Mouse (Mus musculus) embryonic facial prominence, embryonic 10.5 days (tissue): ENCODE results near the gene Rbsn. TPM values are rescaled to one million over a fixed set of nuclear protein-coding genes. Genes with fewer than 3 reads are reported as not detected.

Source experiments
- DNase-seq: peaks from one replicate; pipeline ENCODE4 v3.0.0-alpha.2; 2017; ENCODE audit warnings: low spot score
- H3K27ac ChIP-seq: fragments of 300-500 bp; sonication (generic); replicated peaks from 2 replicates; pipeline ENCODE4 v1.5.1; 2016; ENCODE audit warnings: mild to moderate bottlenecking
- H3K27me3 ChIP-seq: fragments of 300-500 bp; sonication (generic); replicated peaks from 2 replicates; pipeline ENCODE4 v1.6.1; 2016; ENCODE audit warnings: low read depth, mild to moderate bottlenecking; ENCODE audit not compliant: poor library complexity, severe bottlenecking
- H3K36me3 ChIP-seq: fragments of 300-500 bp; sonication (generic); replicated peaks from 2 replicates; pipeline ENCODE4 v1.6.1; 2016; ENCODE audit warnings: mild to moderate bottlenecking, moderate library complexity
- H3K4me1 ChIP-seq: fragments of 300-500 bp; sonication (generic); 2 replicates; pipeline ENCODE4 v1.6.1; 2016
- H3K4me3 ChIP-seq: fragments of 300-500 bp; sonication (generic); 2 replicates; pipeline ENCODE4 v1.5.1; 2016; ENCODE audit warnings: mild to moderate bottlenecking, moderate library complexity
- H3K9me3 ChIP-seq: fragments of 300-500 bp; sonication (generic); 2 replicates; pipeline ENCODE4 v1.6.1; 2016; ENCODE audit warnings: mild to moderate bottlenecking
- WGBS: fragments of 180-500 bp; shearing (Covaris S2); methylation state at CpG from one replicate; pipeline ENCODE4 v1.1.7; 2016; 5-methylcytosine and 5-hydroxymethylcytosine counted together
- polyA plus RNA-seq: library from polyadenylated mRNA; unstranded; fragments of >200 nt; fragmentation: Nextera tagmentation; extraction: Ambion mirVana; gene quantifications from 2 replicates; pipeline ENCODE4 v1.2.1, GENCODE M21; 2016

Rbsn gene
- 27.2 and 31.7 TPM in 2 replicates for polyA plus RNA-seq

DNA sequence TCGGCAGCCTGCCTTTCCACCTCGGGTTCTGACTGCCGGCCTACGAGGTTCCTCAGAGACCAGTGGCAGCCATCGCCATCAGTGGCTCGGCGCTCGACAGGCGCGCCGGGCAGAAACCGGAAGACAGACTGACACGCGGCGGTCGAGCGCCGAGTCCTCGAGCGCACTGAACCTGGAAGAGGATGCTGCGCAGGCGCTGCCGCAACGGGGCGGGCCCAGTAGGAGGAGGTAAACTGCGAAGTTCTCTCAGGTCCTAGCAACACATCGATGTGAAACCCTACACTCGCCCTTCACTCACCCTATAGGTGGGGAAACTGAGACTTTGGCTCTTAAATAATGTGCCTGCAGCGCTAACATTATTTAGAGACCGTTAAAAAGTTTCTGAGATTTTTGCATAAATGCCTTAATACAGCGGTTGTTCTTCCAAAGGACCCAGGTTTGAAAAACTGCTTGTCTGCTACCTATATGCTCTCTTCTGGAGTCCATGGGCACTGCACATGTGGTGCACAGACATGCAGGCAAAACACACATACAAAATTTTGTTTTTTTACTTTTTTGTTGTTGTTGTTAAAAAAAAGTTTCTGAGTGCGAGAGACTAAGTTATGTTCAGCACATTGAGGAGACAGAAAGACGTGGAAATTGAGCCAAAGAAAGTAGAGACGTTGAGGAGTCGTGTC, at the start of gene Rbsn:
Gene Rbsn (minus strand): TSS at position 153 of the 677 bp plus-strand sequence.
- H3K4me1 ChIP-seq = peaks cover 14% of the 10 kb centered on the region
- H3K9me3 ChIP-seq = no peaks in the 10 kb centered on the region
- peak within 1 kb of the TSS; percentile 90 for H3K27ac ChIP-seq
- 11% methylated on average over 35 of the region's 35 CpGs for WGBS
- peaks cover 16% of the 10 kb centered on the region for H3K36me3 ChIP-seq
- peak within 1 kb of the TSS; percentile 98 for H3K4me3 ChIP-seq
- DNase-seq = peak; percentile 96
- no peaks in the 10 kb centered on the region for H3K27me3 ChIP-seq

DNA sequence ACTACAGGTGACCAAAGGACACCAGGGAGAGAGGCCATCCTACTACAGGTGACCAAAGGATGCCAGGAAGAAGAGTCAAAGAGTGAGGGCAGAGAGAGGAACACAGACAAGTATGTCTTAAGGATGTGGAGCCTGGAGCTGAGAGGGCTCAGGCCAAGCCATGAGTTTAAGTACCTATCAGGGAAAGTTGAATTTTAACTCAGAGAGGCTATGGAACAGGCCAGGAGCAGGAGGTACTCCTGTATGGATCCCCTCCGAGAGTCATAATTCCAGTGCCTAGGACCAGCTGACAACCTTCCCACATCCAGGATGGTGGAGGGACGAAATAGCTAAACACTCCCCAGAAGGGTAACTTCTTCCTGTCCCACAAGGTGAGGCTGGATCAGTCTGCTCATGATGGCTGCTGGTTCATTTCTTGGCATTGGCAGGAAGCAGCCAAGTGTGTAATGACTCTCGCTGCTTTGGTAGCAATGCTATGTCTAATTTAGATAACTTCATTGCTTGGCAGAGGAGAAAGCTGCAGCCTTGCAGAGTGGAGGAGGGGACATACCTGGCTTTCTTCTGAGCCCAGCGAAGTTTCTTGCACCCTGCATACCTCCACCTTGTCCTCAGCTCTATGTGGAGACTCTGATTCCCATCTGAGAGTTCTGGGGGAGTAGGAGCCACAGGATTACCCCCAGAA, 46.6 kb upstream of the Rbsn start:
- Histone ChIP-seq H3K9me3 (no peaks in the 10 kb centered on the region), H3K27ac (no peak overlapping the region), H3K27me3 (no peaks in the 10 kb centered on the region; the same call in 1 of the 2 replicates), H3K4me1 (peaks cover 12% of the 10 kb centered on the region), H3K4me3 (no peak overlapping the region), H3K36me3 (no peaks in the 10 kb centered on the region)
- no peak for DNase-seq
- whole genome bisulfite sequencing = 75% methylated on average over 4 of the region's 4 CpGs

DNA sequence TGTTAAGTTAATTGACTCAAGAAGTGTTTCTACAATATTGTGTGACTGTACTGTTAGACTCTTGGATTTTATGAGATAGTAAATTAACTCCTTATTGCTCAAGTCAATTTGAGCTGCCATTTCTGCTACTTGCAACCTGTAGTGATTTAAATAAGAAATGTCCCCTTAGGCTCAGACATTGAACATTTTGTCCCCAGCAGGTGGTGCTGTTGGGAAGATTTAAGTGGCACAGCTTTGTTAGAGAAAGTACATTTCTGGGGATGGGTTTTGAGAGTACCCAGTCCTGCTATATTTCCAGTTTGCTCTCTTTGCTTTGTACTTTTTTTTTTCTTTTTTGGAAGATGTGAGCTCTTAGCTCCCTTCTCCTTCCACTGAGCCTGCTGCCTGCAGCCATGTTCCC, 40.6 kb upstream of the Rbsn start:
- Histone ChIP-seq H3K27me3 (no peaks in the 10 kb centered on the region; the same call in 1 of the 2 replicates), H3K9me3 (peaks cover 4% of the 10 kb centered on the region; the same call in 1 of the 2 replicates), H3K4me3 (no peak overlapping the region), H3K4me1 (peaks cover 4% of the 10 kb centered on the region; the same call in 1 of the 2 replicates), H3K36me3 (no peaks in the 10 kb centered on the region), H3K27ac (no peak overlapping the region)
- DNase-seq = no peak

- no peak overlapping the region for H3K4me3 ChIP-seq
- peaks cover 4% of the 10 kb centered on the region; the same call in 1 of the 2 replicates for H3K4me1 ChIP-seq
- WGBS = 67% methylated on average over 3 of the region's 3 CpGs
- peaks cover 7% of the 10 kb centered on the region for H3K27me3 ChIP-seq
- peaks cover 4% of the 10 kb centered on the region; the same call in 1 of the 2 replicates for H3K9me3 ChIP-seq
- H3K36me3 ChIP-seq = no peaks in the 10 kb centered on the region
- H3K27ac ChIP-seq = no peak overlapping the region
- DNase-seq = no peak
These were observed 38.6 kb upstream of the Rbsn start for GRCm38 (mm10) chr6:92253253-92253870.

- no peak for DNase-seq
- H3K4me1 ChIP-seq = peaks cover 29% of the 10 kb centered on the region
- no peaks in the 10 kb centered on the region for H3K36me3 ChIP-seq
- no peak overlapping the region for H3K27ac ChIP-seq
- no peak overlapping the region for H3K4me3 ChIP-seq
- 11% methylated on average over 7 of the region's 7 CpGs for WGBS
- H3K27me3 ChIP-seq = peaks cover 67% of the 10 kb centered on the region
- H3K9me3 ChIP-seq = no peaks in the 10 kb centered on the region
These were observed 32.6 kb upstream of the Rbsn start for GRCm38 (mm10) chr6:92247215-92247919.

DNA sequence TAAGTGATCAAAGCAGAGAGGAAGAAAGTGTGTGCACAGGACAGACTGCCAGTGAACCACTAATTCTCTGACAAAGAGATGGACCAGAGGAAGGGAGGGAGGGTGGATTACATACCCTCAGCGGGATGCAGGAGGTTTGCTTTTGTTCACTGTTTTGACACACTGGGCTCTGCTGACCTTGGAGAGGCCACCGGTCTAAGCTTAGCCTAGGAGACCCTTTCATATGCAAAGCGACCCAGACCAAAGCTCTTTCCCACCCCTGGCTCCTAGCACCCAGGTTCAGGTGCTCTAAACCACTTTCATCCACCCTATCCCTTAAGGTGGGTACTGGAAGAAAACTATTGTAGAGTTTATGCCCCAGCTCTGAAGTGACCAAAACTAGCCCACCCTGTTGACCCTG, 31.6 kb upstream of the Rbsn start:
- H3K4me1 ChIP-seq = peaks cover 25% of the 10 kb centered on the region
- H3K27me3 ChIP-seq = peaks cover 72% of the 10 kb centered on the region
- 3% methylated on average over 3 of the region's 3 CpGs for WGBS
- no peak overlapping the region for H3K4me3 ChIP-seq
- no peaks in the 10 kb centered on the region for H3K9me3 ChIP-seq
- DNase-seq = no peak
- no peak overlapping the region for H3K27ac ChIP-seq
- no peaks in the 10 kb centered on the region for H3K36me3 ChIP-seq

GRCm38 (mm10) chr6:92244591-92244990, 29.9 kb upstream of the Rbsn start, which contains the start of gene Trh:
TSS of gene Trh (minus strand) at chr6:92244650.
- peaks cover 25% of the 10 kb centered on the region for H3K4me1 ChIP-seq
- DNase-seq = peak; percentile 54
- H3K9me3 ChIP-seq = no peaks in the 10 kb centered on the region
- H3K27me3 ChIP-seq = peaks cover 72% of the 10 kb centered on the region
- peak within 1 kb of the TSS; percentile 67 for H3K27ac ChIP-seq
- peak within 1 kb of the TSS; percentile 58 for H3K4me3 ChIP-seq
- no peaks in the 10 kb centered on the region for H3K36me3 ChIP-seq
- WGBS = under 1% methylated on average over 31 of the region's 31 CpGs

- peak; percentile 19 for DNase-seq
- Histone ChIP-seq H3K27ac (no peak overlapping the region), H3K27me3 (peaks cover 45% of the 10 kb centered on the region), H3K9me3 (no peaks in the 10 kb centered on the region), H3K36me3 (no peaks in the 10 kb centered on the region), H3K4me1 (peaks cover 18% of the 10 kb centered on the region), H3K4me3 (no peak overlapping the region)
- WGBS = 74% methylated on average over 3 of the region's 3 CpGs
These were observed 26.6 kb upstream of the Rbsn start for GRCm38 (mm10) chr6:92241178-92241906.

- H3K4me1 ChIP-seq = peaks cover 5% of the 10 kb centered on the region; the same call in 1 of the 2 replicates
- no peaks in the 10 kb centered on the region for H3K27me3 ChIP-seq
- H3K36me3 ChIP-seq = no peaks in the 10 kb centered on the region
- H3K27ac ChIP-seq = no peak overlapping the region
- H3K4me3 ChIP-seq = no peak overlapping the region
- DNase-seq = peak; percentile 27
- 56% methylated on average over 12 of the region's 12 CpGs for WGBS
- no peaks in the 10 kb centered on the region for H3K9me3 ChIP-seq
These were observed 20.3 kb upstream of the Rbsn start for GRCm38 (mm10) chr6:92235036-92235435.

DNA sequence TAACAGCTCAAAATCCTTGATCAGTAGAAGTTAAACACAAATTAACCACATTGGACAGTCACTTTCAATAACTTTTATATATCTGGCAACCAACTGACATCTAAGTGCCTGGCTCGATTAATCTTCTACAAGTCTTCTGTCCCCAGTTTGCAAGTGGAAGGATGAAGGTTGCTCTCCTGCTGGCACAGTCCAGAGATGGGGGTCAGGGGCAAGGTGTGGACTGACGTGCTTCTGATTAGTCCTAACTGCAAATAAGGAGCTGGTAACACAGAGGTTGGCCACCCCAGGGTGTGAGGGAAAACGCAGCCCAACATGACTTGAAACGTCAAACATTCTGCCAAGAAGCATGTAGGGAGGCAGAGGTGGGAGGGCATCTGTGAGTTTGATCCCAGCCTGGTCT, 17.0 kb upstream of the Rbsn start:
- H3K36me3 ChIP-seq = no peaks in the 10 kb centered on the region
- no peak overlapping the region for H3K4me3 ChIP-seq
- H3K27me3 ChIP-seq = no peaks in the 10 kb centered on the region
- H3K27ac ChIP-seq = no peak overlapping the region
- H3K4me1 ChIP-seq = peaks cover 5% of the 10 kb centered on the region; the same call in 1 of the 2 replicates
- 65% methylated on average over 4 of the region's 4 CpGs for WGBS
- DNase-seq = no peak
- H3K9me3 ChIP-seq = no peaks in the 10 kb centered on the region

DNA sequence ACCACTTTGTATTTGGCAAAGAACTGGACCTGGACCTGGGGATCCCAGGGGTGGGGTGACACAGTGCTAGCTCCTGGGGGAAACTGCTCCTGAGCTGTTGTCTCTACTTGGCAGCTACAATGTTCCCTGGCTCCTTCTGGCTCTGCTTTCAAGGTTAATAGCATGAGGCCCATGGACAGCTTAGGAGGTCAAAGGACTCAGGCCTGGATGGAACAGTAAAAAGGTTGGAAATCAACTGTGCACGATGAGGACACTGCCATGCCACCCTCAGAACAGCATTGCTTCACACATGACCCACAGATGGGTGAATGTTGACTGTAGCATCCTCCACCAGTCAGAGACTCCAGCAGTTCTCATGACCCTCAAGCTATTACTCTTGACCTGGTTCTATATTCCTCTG, 16.6 kb upstream of the Rbsn start:
- DNase-seq = no peak
- Histone ChIP-seq H3K9me3 (no peaks in the 10 kb centered on the region), H3K36me3 (no peaks in the 10 kb centered on the region), H3K4me3 (no peak overlapping the region), H3K27me3 (no peaks in the 10 kb centered on the region), H3K27ac (no peak overlapping the region), H3K4me1 (peaks cover 5% of the 10 kb centered on the region; the same call in 1 of the 2 replicates)
- WGBS = 58% methylated on average over 1 of the region's 1 CpGs

- no peaks in the 10 kb centered on the region for H3K27me3 ChIP-seq
- H3K4me1 ChIP-seq = no peaks in the 10 kb centered on the region
- H3K36me3 ChIP-seq = no peaks in the 10 kb centered on the region
- no peak overlapping the region for H3K4me3 ChIP-seq
- no peak overlapping the region for H3K27ac ChIP-seq
- H3K9me3 ChIP-seq = no peaks in the 10 kb centered on the region
- WGBS = 90% methylated on average over 2 of the region's 2 CpGs
- DNase-seq = no peak
These were observed 14.9 kb upstream of the Rbsn start for GRCm38 (mm10) chr6:92229586-92229985.
